Mouse (Mus musculus): Measurements from ENCODE around the gene Top2a.

The Top2a gene

DNA sequence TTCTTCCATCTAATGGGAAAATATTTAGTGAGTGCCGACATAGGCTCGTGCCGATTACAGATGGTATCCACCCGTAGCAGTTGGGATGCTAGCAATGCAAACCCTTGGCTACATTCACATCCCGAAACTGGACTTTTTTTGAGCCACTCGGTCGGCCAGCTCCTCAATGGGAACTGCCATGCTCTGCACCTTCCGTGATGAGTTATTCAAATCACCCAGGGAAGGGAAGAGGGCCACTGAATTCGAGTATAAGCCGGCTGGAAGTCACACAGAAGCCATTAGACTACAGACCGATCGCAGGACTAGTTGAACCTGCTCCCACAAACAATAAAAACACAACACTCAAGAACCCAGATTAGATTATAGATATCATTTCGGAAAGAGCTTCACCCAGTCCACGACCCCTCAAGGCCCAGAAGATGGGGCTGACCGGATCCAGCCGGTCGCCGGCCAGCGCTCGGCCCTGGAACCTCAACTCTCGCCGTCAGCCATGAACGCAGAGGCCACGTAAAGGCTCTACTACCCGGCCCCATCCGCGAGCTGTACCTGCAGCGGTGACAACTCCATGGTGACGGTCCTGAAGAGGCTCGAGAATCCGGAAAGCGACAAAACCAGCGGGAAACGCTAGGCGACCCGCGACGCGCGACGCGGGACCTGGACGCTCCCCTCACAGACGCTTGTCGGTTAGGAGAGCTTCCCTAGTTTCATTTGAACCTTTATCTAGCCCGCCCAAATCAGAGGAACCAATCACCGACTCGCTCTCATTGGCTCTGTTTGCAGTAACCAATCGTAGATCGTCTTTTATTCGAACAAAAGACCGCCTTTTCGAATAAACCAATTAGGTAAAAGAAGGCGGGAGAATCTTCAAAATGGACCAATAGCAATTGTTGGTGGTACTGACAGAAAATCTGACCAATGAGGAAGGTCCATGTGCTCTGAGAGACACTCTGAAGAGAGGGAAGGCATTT is at the start of gene Top2a:
TSS of gene Top2a (minus strand) at position 690 of the 968 bp plus-strand sequence.
- DNase-seq = peak; percentile 86

DNA sequence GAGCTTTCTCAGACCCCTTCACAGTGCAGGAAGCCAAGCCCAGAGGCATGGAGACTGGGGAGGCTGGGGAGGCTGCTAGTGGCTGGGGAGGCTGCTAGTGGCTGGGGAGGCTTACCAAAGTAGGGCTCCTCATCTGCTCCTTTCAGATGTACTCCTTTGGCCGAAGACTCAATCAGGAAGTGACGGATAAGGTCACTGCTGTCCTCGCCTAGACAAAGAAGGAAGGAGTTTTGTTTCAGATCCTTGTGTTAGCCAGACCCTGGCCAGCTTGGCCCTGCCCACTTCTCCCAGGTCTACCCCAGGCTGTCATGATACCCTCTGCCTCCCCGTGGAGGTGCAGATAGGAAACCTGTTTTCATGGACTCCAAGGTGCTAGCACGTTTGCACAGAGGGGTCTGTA is 49.8 kb upstream of the Top2a start:
- DNase-seq = no peak

DNA sequence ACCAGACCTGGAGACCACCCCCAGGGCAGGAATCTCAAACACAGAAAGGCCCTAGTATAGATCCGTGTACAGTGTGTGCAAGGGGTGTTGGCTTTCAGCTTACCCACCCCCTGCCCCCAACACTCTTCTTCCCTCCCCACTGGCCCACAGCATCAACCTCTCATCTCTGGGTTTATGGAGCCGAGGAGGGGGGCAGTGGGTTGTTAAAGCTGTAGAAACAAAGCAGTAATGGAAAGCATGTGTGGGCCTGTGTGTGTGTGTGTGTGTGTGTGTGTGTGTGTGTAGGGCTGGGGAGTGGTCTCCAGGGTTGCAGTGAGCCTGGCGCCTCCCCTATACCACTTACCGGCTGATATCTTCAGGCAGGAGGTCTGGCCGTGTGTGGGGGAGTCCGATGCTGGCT is 47.9 kb upstream of the Top2a start:
- no peak for DNase-seq

DNA sequence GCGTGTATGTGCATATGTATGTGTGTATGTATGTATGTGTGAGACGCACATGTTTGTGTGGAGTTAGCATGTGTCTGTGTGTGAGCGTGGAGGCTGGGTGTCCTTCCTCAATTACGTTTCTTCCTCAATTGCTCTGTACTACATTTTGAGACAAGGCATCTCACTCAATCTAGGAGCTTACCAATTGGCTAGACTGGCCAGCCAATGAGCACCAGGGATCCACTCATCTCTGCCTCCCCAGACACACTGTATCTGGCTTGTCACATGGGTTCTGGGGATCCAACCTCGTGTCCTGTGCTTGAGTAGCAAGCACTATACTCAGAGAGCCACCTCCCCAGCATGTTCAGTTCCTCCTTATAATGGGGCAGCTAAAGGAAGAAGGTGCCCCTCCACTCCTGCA is 44.5 kb upstream of the Top2a start:
- DNase-seq = no peak

DNA sequence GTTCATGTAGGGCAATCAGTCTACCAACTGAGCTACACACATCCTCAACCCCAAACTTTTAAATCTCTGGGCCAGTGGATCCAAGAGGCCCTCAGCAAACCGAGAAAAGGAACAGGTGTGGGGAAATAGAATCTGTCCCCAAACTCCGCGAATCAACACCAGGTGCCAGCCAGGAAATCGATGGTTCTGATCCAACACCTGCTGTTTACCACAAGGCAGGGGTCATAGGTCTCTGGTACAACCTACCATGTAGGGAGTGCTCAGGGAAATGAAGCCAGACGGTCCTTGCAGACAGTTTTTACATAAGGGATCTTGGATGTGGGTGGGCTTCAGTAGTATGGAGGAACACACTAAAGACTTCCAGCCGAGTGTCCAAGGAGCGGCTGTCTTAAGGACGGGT is 43.6 kb upstream of the Top2a start:
- DNase-seq = no peak

DNA sequence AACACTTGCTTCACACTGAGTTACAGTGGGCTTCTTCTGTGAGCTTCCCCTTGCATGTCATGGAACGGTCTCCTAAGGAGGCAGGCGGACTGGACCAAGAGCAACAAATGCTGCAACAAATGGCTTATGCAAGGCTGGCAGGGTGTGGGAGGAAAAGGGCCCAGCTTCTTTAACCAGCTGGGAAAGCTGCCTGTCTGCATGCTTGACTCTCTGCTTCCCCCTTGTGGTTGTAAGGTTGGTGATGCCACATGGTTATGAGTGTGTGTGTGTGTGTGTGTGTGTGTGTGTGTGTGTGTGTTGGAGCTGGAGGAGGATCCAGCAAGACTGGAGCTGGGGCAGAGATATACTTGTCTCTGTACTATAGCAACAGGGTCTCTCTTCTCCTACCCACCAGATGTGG is 42.0 kb upstream of the Top2a start:
- peak; percentile 92 for DNase-seq

DNA sequence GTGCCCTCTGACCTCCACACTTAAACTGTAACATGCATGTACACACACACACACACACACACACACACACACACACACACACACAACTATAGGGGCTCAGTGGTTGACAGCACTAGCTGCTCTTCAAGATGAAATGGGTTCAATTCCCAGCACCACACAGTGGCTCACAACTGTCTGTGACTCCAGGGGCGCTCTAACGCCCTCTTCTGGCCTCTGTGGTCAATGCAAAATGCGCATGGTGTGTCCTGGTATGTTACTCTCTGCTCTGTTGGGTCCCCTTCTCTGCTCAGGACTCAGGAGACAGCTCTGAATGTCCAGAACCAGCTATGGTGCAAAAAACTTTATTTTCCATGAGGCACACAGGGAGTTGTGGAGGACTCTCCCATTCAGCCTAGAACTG is 41.4 kb upstream of the Top2a start:
- peak; percentile 30 for DNase-seq

DNA sequence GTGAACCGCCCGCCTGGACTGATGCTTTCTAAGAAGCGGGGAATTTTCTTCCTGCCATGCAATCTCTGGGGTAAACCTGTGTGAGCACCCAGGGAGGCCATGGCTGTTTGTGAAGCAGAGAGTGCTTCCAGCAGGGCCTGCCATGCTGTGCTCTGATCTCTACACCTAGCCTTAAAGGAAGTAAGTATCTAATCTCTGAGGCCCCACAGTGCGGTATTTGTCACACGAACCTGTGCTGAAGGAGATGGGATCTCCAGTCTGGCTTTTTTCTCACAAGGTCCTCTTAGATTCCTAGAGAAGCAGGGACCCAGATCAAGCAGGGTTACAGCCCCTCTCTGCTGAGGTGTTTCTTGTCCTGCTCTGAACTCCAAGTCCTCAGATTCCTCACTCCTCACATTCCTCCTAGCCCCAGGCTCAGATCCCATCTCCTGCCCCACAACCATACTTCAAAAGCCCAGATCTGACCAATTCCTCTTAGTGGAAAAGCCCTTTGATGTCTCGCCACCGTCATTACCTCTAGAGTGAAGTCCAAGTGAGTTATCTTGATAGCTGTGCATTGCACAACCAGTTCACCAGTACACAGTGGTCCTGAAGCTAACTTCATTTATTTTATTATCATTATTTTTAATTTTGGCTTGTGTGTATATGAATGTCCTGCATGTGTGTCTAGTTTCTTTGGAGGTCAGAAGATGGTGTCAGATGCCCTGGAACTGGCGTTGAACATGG is 39.6 kb upstream of the Top2a start:
- DNase-seq = no peak

DNA sequence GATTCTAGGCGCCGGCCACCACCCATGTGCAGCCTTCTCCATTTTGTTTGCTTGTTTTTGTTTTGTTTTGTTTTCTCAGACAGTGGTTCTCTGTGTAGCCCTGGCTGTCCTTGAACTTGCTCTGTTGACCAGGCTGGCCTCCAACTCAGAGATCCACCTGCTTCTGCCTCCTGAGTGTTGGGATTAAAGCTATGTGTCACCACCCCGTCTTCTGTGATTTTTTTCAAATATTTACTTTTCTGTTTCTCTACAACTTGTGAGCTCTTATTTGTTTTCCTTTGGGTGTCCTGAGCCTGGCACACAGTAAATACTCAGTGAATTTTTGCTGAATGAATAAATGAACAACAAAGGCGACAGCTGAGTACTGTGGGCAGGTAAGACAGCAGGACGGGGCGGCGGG is 38.7 kb upstream of the Top2a start:
- DNase-seq = no peak

DNA sequence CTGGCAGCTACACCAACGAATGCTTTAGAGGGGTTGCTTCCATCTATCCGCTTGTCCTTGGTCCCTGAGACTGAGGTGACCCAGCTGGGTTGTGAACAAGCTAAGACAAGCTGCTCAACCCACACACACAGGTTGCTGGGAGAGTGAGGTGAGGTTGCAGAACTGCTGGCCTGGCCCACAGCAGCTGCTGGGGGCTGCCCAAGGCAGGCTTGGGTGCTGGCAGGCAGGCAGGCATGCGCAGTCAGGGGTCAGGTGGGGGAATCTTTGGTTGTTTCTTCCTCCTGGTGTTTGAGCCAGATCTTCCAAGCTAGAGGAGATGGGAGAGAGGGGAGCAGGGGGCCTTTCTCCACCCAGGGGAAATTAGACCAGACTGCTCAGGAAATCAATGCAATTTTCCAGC is 36.4 kb upstream of the Top2a start:
- peak; percentile 71 for DNase-seq

DNA sequence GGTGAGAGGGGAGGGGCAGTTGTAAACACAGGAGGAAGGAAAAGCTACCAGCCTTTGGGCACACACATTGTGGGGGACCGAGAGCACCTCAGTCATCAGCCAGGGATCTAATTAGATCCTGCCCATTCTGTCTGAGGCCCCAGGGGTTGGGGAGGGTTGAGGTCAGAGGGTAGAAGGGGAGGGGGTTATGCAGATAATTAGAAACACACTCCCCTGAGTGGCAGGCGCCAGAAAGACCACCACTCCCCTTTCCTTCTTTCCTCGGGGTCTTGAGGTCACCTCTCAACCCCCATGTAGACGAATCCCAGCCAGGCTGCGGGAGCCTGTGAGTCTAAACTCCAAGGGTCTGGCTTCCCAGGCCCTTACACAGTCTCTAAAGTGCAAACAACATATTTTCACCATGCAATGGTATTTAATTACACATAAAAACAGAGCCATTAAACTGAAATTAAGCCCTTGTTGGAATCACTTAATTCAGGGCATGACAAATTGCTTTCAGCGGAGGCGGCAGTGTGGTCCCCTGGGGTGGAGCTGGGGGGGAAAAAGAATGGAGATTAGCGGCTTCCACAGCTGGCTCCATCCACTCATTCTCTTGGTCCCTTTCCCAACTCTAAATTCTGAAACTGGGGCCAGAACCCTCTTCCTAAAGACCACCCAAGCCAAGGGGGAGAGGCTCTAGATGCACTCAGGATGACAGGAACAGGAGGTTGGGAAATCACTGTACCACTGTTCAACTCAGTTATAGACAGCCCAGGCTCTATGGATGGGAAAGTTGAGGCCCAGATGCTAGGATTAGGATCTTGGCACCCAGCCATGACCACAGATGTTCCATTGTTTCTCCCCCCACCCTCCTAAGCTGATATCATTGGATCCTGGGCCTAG is 31.8 kb upstream of the Top2a start:
- peak; percentile 69 for DNase-seq

DNA sequence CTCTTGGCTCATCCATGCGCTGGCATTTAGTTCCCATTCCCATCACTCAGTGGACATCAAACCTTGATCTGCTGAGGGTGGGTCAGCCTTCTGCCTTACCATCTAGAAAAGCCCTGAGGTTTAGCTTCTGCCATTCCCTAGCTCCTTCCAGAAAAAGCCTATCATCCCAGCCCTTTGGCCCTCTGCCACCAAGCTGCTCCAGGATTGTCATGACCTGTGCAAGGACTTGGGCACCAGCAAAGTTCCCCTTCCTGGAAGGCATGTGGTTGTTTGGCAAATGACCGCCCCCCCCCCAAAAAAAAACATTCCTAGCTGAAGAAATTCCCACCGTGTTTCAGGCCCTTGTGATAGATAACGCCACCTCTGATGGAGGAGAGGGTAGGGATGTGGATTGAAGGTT is 31.2 kb upstream of the Top2a start:
- peak; percentile 74 for DNase-seq

DNA sequence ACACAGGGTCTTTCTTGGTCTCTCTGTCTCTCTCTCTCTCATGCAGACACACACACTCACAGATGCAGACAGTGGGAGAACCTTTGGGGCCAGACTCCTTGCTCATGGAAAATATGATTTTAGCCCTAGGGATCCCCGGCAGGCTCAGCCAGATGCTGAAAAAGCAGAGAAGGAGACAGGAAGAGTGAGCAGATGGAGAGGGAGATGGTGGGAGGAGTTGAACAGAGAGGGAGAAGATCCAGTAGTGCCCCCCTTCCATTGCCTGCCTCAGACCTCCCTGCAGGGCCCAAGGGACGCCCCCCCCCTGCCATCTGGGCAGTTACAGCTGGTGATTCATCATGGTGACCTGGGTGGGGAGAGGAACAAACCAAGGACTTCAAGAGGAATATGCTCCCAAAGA is 23.7 kb upstream of the Top2a start:
- DNase-seq = no peak

DNA sequence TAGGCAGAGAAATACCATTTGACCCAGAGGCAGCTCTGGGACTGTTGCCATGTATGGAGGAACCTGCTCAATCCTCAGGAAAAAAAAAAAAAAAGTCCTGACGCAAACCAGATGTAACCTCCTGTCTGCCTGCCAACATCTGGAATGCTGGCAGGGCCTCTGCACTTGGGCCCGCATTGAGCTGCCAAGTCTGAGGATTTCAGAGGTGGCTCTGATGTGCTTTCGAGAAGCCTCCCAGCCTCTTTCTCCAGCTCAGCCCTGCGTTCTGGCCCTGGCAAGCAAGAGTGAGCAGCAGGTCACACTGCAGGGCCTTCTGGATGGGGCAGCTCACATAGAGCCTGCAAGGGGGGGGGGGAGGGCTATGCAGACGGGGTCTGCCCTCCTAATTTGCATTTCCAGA is 23.1 kb upstream of the Top2a start:
- peak; percentile 72 for DNase-seq

DNA sequence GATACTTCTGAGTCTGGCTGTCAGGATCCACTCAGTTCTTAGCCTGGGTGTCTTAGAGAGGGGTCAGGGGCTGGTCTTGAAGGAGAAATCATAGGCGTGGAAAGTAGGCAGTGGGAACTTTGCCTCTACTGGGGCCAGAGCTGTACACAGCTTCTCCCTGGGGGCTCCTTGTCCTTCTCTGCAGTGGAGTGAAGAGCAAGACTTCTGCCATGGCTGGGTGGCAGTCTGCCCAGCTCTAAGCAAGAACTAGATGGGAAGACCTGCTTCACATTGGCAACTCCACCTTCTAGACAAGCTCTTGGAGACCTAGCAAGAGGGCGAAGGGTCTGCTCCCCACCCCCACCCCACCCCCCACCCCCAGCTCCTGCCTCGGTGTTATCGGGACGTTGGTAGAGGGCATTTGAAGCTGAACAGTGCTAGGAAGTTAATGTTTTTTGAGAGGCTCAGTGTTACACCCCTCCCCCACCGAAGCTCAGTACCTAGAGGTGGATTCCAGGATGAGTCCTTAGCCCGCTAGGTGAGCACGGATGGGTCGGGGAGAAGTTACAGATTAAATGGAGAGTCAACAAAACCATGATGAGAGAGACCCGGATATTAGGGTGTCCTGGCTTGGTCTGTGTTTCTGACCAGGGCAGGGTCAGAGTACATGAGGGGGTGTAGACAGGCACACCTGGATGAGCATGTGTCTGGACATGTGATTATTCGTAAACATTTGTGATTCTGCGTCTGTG is 21.3 kb upstream of the Top2a start:
- DNase-seq = peak; percentile 75

DNA sequence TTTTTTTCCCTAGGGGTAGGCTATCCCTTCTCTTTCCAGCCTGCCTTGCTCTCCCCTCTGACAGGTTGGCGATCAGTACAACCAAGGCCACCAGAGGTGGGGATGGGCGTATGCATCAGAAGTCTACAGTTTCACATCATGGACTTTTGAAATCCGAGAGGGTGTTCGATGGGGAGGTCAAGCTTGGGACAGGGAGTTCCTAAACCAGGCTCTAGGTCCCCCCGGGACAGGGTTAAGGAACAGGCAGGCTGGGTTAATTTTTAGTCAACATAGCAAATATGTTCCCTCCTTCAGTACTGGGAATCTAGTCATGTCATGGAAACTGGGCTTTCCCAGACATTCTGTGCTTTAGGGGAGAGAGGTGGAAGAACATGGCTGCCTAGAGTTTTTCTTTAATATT is 20.3 kb upstream of the Top2a start:
- DNase-seq = peak; percentile 46

DNA sequence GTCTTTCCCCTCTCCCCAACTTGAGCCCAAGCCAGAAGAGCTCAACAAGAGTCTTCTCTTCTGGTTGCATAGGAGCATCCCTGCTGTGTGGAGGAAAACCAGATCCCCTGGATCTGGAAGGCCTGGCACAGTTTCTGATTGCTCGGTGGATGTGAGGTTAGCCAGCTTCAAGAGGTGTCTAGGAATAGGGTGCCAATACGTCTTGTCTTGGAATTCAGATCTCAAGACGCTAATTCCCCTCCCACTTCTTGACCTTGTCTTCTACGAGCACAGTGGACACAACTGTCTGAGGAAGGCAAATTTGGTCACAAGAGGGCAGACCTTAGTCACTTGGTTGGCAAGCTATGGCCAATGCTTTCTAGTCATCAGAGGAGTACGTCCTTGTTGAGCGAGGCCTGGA is 19.6 kb upstream of the Top2a start:
- no peak for DNase-seq

DNA sequence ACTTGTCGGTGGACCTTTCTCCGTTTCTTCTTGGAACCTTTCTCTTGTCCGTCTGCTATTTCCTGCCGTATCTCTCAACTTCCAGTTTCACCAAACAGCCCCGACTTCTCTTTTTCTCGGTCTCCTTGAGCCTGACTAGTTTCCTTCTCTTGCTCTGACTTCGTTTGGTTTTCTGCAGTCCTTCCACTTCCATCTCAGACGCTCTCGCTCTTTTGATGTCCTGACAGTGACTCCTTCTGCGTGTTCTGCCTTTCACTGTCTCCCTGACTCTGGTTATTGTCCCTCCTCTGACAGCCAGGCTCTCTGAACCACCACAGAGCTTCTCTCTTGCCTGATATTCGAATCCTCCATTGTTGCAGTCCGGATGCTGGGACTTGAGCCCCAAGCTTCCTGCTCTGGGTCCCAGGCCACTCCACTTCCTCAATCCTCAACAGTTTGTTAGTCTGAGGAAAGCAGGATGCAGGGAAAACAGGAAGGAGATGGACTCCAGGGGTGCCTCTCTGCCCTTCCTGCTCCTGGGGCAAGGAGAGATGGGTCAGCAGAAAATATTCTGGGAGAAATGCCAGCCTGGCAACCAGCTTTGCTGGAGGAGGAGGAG is 18.9 kb upstream of the Top2a start:
- DNase-seq = peak; percentile 77

DNA sequence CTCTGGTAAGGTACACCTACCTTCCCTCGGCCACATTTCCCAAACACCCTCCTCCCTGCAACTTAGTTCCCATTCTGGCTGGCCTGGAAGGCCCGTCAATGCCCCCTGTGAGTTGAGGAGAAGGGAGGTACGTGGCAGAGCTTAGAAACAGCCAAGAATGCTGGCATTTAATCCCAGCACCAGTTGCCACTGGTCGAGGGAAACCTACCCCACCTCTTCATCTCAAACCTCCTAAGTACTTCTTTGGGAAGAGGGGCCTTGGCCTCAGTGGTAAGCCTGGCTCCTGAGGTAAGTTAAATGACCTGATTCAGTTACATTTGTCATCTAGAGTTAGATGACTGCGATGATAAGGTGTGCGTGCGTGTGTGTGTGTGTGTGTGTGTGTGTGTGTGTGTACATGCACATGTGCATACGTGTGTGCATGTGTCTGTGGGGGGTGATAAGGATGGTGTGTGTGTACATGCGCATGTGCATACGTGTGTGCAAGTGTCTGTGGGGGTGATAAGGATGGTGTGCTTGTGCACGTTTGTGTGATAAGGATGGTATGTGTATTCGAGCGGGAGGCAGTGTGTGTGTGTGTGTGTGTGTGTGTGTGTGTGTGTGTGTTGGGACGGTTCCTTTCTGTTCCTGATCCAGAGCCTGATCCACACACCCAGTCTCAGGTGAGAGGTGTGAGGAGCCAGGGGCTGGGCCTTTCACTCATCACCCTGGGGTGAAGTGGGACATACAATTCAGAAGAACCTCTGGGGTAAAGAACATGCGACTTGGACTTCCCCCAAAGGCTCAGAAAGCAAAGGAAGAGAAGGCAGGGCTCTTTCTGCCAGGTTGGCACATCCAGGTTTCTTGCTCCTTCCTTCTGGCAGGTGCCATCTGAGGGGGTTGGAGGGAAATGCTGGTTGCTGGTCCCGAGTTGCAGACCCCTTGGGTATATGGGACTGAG is 18.1 kb upstream of the Top2a start:
- no peak for DNase-seq

DNA sequence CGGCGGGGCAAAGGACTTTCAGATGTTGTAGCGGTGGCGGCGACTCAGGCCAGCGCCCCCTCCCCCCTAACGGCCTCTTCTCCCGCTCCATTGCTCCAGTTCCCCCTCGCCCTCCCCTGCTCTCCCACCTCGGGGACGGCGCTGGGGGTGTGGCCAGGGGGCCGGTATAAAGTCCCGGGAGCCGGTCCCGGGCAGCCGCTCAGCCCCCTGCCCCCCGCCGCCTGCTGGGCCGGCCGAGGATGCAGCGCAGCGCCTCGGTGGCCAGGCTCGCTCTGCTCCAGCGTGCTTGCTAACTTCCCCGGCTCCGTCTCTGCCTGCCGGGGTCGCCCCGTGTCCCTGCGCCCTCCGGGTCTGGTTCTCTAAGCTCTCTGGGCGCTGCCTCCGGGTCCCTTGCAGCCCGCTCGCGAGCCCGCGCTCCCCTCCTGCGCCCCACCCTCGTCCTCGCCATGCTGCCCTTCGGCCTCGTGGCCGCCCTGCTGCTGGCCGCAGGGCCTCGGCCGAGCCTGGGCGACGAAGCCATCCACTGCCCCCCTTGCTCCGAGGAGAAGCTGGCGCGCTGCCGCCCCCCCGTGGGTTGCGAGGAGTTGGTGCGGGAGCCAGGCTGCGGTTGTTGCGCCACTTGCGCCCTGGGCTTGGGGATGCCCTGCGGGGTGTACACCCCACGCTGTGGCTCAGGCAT is 17.2 kb upstream of the Top2a start, which contains the start of gene Igfbp4:
TSS of gene Igfbp4 (plus strand) at position 194 of the 679 bp plus-strand sequence.
- peak; percentile 92 for DNase-seq
